Mouse (Mus musculus) testis, adult 2 months (tissue): Measurements from ENCODE around the gene Ippk.

Experiments used
- CTCF ChIP-seq: fragments of 200-500 bp; IDR thresholded peaks from 2 replicates; pipeline ENCODE4 v1.5.1; 2012; ENCODE audit warnings: low read depth, mild to moderate bottlenecking, inconsistent platforms, low read length, moderate library complexity; ENCODE audit not compliant: control insufficient read depth, insufficient read depth, insufficient replicate concordance
- POLR2A ChIP-seq: fragments of 200-500 bp; IDR thresholded peaks from 2 replicates; pipeline ENCODE4 v1.6.1; 2012; ENCODE audit warnings: low read depth, mild to moderate bottlenecking, inconsistent platforms, low read length, moderate library complexity; ENCODE audit not compliant: control insufficient read depth

- TF ChIP-seq CTCF = no peak
- TF ChIP-seq POLR2A = no peak
Observed at GRCm38 (mm10) chr13:49480551-49480950, 59.5 kb downstream of the Ippk start.
